Mouse (Mus musculus) brown adipose tissue, adult 24 weeks (tissue): ENCODE measurements at regions not wholly inside any gene's neighbourhood (a gene's known extent, or its start where the extent isn't known, plus 50 kb on each side); places are given as distances from the start of the nearest gene placed in this dataset.

Experiments
- H3K27ac ChIP-seq: fragments of 200-500 bp; replicated peaks from 2 replicates; pipeline ENCODE4 v1.5.1; 2012; ENCODE audit warnings: low read depth, mild to moderate bottlenecking, low read length
- H3K4me1 ChIP-seq: fragments of 200-500 bp; 2 replicates; pipeline ENCODE4 v1.6.1; 2012; ENCODE audit warnings: low read length, mixed read lengths; ENCODE audit not compliant: control insufficient read depth, insufficient read depth, insufficient read length
- H3K4me3 ChIP-seq: fragments of 200-500 bp; 2 replicates; pipeline ENCODE4 v1.5.1; 2012; ENCODE audit warnings: low read depth, mild to moderate bottlenecking, low read length, moderate library complexity; ENCODE audit not compliant: insufficient read depth

DNA sequence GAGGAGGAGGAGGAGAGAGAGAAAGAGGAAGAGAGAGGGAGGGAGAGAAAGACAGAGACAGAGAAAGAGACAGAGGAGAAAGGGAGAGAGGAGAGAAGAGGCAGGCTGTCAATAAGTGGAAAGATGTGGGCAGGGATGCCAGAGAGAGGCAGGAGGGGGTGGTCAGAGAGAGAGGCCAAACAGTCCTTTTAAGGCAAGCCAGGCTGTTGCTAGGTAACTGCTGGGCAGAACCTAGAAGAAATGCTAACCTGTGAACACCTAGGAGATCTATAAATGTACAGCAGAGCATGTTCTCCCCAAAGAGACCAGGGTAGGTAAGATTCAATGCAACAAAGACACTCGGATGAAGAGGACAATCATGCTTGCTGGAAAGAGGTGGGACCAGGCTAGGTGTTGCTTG, 417.9 kb upstream of the Gm10131 start:
- no peak overlapping the region for H3K27ac ChIP-seq
- H3K4me1 ChIP-seq: no peaks in the 10 kb centered on the region
- H3K4me3 ChIP-seq: no peak overlapping the region

DNA sequence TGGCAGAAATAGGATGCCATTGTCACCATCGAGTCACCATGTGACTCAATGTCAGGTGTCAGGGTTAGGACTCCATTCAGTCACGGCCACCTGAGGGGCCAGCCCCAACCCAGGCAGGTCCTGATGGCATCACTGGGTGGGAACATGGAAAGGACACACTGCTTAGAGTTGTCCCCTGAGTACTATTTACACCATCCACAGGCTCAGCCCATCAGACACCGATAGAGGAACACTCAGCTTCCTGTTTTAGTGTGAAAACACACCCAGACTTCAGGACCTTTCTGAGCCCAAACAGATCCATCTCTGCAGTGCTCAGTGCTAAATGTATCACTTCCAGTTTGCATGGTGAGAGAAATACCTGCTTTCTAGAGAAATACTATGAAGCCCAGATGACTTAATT, 416.7 kb upstream of the Gm10131 start:
- H3K4me1 ChIP-seq: no peaks in the 10 kb centered on the region
- no peak overlapping the region for H3K4me3 ChIP-seq
- H3K27ac ChIP-seq: no peak overlapping the region

DNA sequence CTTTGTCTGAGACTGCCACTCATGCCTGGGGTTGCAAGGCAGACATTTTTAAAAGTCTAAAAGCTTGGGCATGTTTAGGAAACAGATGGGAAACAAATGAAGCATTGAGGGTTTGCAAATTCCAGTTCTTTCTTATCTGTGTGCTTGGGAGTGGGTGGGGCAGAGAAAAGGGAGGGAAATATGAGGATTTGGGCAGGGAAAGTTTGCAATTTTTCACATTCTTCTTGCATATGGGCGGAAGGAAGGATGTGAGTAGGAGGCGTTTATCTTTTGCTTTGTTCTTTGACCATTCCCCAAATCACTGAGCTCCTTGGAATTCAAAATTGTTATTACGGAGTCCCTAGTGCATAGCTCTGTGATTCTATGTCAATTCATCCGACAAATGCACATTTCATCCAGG, 413.7 kb upstream of the Gm10131 start:
- Histone ChIP-seq H3K27ac (no peak overlapping the region), H3K4me1 (no peaks in the 10 kb centered on the region), H3K4me3 (no peak overlapping the region)

DNA sequence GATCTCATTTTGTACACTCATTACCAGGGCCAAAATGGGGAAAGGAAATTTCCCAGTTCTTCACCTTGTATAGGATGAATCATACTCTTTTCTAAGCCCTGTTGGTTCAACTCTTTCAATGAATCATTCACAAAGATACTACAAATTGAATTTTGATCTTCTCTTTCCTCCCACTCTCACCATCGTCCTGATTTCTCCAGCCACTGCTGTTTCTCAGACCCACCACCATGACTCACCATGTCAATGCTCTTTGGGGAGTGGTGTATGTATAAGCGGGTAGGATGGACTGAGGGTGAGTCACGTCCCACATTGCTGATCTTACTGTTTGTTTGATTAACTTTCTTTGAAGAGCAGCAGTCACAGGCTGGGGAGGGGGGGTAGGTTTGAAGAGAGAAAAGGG, 412.3 kb upstream of the Gm10131 start:
- no peaks in the 10 kb centered on the region for H3K4me1 ChIP-seq
- no peak overlapping the region for H3K27ac ChIP-seq
- H3K4me3 ChIP-seq: no peak overlapping the region

DNA sequence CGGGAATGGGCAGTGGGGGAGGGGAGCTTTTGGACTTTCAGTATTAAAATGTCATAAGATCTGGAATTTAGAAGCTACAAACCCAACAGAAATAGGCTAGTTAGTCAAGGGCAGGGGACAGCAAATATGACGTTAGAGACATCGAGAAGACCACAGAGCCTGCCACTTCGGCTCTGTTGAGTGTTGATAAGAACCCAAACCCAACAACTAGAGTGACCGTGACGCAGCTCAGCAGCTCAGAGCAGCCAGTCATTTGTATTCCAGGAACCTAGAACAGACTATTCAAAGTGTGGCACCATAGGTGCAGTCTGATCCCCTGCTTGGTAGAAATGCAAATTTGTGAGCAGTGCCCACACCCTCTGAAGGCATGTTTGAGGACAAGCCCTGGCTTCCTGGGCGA, 409.8 kb upstream of the Gm10131 start:
- Histone ChIP-seq H3K27ac (no peak overlapping the region), H3K4me3 (no peak overlapping the region), H3K4me1 (no peaks in the 10 kb centered on the region)

DNA sequence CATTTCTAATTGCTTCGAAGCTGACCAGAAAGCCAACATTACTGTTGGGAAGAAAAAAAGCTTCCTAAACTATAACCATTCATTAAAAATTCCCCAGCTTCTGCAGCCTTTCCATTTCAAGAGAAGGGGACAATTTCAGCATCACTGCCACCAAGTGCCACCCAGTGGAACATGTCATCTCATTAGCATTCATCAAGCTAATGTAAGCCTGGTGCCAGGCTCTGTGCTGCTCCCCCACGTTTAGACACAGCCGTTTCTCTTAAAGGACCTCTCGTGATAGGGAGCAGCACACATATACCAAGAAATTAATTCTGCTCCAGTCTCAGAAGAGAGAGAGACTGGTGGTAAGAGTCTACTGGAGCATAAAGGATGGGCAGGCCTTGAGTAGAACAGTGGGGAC, 409.1 kb upstream of the Gm10131 start:
- Histone ChIP-seq H3K4me1 (no peaks in the 10 kb centered on the region), H3K4me3 (no peak overlapping the region), H3K27ac (no peak overlapping the region)

- H3K27ac ChIP-seq: no peak overlapping the region
- no peaks in the 10 kb centered on the region for H3K4me1 ChIP-seq
- H3K4me3 ChIP-seq: no peak overlapping the region
These were observed 402.0 kb upstream of the Gm10131 start for GRCm38 (mm10) chr8:34513459-34514090.

GRCm38 (mm10) chr8:34505829-34506555, 394.5 kb upstream of the Gm10131 start:
- no peak overlapping the region for H3K4me3 ChIP-seq
- no peaks in the 10 kb centered on the region for H3K4me1 ChIP-seq
- no peak overlapping the region for H3K27ac ChIP-seq

- no peak overlapping the region for H3K27ac ChIP-seq
- H3K4me1 ChIP-seq: no peaks in the 10 kb centered on the region
- H3K4me3 ChIP-seq: no peak overlapping the region
These were observed 393.6 kb upstream of the Gm10131 start for GRCm38 (mm10) chr8:34505102-34505501.

DNA sequence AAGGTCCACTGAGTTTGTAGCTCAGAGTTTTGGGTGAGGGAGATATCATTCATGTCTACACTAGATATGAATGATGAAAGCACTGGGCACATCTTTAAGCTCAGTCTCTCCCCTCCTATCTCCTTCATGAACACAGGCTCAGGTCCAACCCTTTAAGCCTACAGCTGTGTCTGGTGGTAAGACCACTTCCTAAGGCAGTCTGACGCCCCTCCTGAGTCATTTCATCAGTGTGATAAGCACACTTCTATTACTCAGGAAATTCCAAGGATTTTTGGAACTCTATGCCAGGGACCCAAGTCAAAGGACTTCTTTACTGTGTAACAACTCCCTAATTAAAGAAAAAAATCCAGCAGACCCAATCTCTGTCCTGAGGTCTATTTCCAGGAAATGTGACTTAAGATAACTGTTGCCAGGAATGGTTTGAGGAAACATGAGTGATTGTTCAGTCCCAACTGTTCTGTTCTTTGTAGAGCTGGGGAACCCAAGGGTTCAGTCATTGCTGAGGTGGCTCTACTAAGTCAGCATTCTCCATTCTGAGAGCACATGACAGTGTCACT, 391.1 kb upstream of the Gm10131 start:
- H3K4me1 ChIP-seq: no peaks in the 10 kb centered on the region
- no peak overlapping the region for H3K27ac ChIP-seq
- no peak overlapping the region for H3K4me3 ChIP-seq

- Histone ChIP-seq H3K4me3 (no peak overlapping the region), H3K4me1 (no peaks in the 10 kb centered on the region), H3K27ac (no peak overlapping the region)
These were observed 387.7 kb upstream of the Gm10131 start for GRCm38 (mm10) chr8:34499196-34499595.

DNA sequence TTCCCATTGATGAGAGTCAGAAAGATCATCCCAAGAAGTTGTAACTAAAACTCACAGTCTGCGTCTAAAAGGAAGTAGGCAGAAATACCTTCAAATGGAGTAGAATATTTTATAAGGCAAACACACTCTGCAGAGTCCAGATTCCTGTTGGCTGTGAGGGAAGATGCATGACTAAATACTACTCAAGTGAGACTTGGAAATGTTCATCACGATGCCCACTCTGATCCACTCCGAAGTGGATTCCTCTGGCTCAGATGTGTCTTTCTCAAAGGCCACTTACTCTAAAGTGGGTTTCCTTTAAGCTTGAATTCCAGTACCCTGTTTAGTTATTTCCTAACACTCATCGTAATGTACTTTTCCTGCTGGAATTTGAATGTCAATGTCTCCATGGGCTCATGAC, 385.2 kb upstream of the Gm10131 start:
- no peaks in the 10 kb centered on the region for H3K4me1 ChIP-seq
- H3K27ac ChIP-seq: no peak overlapping the region
- no peak overlapping the region for H3K4me3 ChIP-seq

GRCm38 (mm10) chr8:34495974-34496373, 384.4 kb upstream of the Gm10131 start:
- H3K4me3 ChIP-seq: no peak overlapping the region
- no peaks in the 10 kb centered on the region for H3K4me1 ChIP-seq
- no peak overlapping the region for H3K27ac ChIP-seq

DNA sequence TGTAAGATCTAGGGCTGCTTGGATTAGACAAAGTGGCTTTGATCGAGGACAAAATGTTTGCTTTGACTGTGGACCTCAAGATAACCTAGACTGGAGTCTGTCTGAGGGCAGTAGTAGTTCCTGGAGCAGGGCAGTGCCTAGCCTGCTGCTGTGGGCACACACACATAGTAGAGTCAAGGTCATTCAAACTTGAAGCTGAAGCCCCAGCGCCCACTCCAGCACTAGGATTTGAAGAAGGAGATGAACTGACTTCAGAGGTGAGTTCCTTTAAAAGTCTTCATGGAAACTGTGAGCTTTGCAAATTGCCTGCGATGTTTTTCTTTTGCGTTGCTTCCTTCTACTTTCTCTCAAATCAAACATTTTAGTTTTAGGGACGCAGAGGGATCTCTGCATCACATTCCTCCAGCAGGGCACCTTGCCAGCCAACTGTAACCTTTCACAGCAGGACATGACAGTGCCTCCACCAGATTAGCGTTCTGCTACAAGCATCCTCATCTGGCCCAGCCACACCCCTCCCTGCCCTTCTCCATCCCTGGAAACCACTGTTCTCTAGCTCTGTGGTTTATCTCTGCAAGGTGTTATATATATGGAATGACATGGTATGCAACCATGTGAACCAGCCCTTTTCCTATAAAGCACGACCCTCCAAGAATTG, 377.3 kb upstream of the Gm10131 start:
- Histone ChIP-seq H3K4me3 (no peak overlapping the region), H3K4me1 (no peaks in the 10 kb centered on the region), H3K27ac (no peak overlapping the region)

- Histone ChIP-seq H3K27ac (no peak overlapping the region), H3K4me3 (no peak overlapping the region), H3K4me1 (no peaks in the 10 kb centered on the region)
These were observed 375.0 kb upstream of the Gm10131 start for GRCm38 (mm10) chr8:34486433-34487096.
